Mouse (Mus musculus): ENCODE data around the gene Fam166b. TPM values are rescaled to one million over a fixed set of nuclear protein-coding genes. Genes with fewer than 3 reads are reported as not detected.
A peak's percentile ranks its signal among the peaks of the same experiment; 100 is the strongest.

Fam166b gene
- polyA plus RNA-seq, 1 experiment from 2014 or later, result 1.4 TPM

DNA sequence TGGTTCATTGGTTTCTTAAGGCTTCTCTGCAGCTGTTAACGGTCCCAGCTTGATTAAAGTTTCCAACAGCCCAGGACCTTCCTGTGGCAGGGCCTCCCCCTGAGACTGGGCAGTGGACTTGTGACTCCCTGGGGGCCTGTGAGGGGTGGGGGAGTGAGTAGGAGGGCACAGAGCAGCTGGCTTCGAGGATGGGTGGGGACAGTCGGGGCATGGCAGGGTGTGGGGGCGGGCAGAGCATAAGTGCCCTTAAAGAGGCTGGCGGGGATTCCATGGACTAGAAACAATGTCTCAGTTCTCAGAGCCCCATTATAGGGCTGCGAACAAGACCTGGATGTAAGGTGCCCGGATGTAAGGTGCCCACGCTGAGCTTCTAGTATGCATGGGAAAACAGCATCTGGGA lies 28.2 kb upstream of the Fam166b start:
- 16% methylated on average over 8 of the region's 8 CpGs for WGBS
- Histone ChIP-seq H3K4me1 (ENCODE audit: control insufficient read depth, insufficient read depth, low read depth, low read length) (peaks cover 11% of the 10 kb centered on the region), H3K4me3 (ENCODE audit: low read length) (no peak overlapping the region)

DNA sequence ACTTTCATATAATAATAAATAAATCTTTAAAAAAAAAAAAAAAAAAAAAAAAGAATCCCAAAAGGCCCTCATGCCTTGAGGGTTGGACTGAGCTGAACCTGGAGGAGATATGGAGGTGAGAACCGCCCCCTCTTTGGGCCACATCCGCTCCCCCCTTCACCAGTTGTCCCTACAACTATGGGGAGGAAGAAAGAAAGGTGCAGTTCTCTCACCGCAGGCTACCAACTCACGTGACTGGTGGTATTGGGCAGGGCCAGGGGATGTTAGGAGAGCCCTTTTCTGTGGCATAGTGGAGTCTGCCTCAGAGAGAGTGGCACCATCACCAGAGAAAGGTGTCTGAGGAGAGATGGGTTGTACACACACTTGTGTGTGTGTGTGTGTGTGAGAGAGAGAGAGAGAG lies 27.5 kb upstream of the Fam166b start:
- H3K27me3 ChIP-seq (replicated peaks; ENCODE audit: control insufficient read depth, insufficient read depth, low read length), result peaks cover 3% of the 10 kb centered on the region; the same call in 1 of the 2 replicates
- H3K36me3 ChIP-seq (ENCODE audit: control insufficient read depth, insufficient read depth, low read length), result no peaks in the 10 kb centered on the region
- H3K9me3 ChIP-seq (ENCODE audit: control insufficient read depth, low read length), result no peaks in the 10 kb centered on the region
- no peak overlapping the region for H3K27ac ChIP-seq (ENCODE audit: low read depth, low read length)
- no peak overlapping the region for H3K9ac ChIP-seq (ENCODE audit: low read depth, low read length)
- H3K4me1 ChIP-seq (ENCODE audit: control insufficient read depth, insufficient read depth, low read depth, low read length), result peaks cover 11% of the 10 kb centered on the region
- 31% methylated on average over 4 of the region's 4 CpGs for WGBS
- ATAC-seq, result no peak
- H3K4me2 ChIP-seq (ENCODE audit: low read length), result no peak overlapping the region
- no peak overlapping the region for H3K4me3 ChIP-seq (ENCODE audit: low read length)

More for the DNA sequence above, 28.2 kb upstream of the Fam166b start:
- no peak overlapping the region for H3K9ac ChIP-seq (ENCODE audit: low read depth, low read length)
- no peak for ATAC-seq
- peaks cover 3% of the 10 kb centered on the region; the same call in 1 of the 2 replicates for H3K27me3 ChIP-seq (replicated peaks; ENCODE audit: control insufficient read depth, insufficient read depth, low read length)
- no peaks in the 10 kb centered on the region for H3K36me3 ChIP-seq (ENCODE audit: control insufficient read depth, insufficient read depth, low read length)
- no peaks in the 10 kb centered on the region for H3K9me3 ChIP-seq (ENCODE audit: control insufficient read depth, low read length)
- H3K4me2 ChIP-seq (ENCODE audit: low read length), result no peak overlapping the region
- no peak overlapping the region for H3K27ac ChIP-seq (ENCODE audit: low read depth, low read length)

DNA sequence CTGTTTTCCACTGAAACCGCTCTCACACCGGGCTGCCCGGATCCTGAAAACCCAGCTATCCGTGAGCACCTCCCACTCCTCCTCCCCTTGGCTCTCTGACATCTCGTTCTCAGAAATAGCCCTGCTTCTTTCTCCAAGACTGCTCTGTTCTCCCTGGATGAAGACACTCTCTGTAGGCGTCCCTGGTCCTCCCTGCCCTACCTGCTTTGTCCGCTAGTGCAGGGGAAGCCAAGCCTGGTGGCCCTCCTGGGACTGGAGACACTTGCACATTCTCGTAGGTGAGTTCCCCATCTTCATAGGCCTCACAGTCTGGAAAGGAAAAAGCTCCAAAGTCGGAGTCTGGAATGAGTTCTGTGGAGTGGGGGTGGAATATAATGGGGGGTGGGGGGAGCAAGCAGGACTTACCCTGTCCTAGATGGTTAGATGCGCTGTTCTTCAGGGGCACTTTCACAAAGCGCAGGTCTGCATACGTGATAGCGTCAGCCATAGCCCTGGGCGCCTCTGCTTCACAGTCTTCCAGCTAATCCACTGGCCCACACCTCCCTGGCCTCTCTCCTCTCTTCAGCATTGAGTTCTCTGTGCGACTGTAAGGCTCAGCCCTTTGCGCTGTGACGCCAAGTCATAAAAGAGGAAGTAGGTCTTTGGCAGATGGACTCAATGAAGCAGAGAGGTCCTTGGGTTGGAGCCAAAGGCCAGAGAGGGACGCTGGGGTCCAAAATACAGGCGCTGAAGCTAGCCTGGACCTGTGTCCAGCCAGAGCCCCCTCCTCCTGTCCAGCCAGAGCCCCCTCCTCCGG lies 25.3 kb upstream of the Fam166b start, which contains the start of gene Cd72:
Cd72 (minus strand) TSS at position 588 of the 796 bp plus-strand sequence.
- 0 out of 2 replicates have a peak, but pooled peaks have one; percentile 22 for ATAC-seq
- peak within 1 kb of the TSS; percentile 40 for H3K4me2 ChIP-seq (ENCODE audit: low read length)
- H3K4me3 ChIP-seq (ENCODE audit: low read length), result peak within 1 kb of the TSS; percentile 3

DNA sequence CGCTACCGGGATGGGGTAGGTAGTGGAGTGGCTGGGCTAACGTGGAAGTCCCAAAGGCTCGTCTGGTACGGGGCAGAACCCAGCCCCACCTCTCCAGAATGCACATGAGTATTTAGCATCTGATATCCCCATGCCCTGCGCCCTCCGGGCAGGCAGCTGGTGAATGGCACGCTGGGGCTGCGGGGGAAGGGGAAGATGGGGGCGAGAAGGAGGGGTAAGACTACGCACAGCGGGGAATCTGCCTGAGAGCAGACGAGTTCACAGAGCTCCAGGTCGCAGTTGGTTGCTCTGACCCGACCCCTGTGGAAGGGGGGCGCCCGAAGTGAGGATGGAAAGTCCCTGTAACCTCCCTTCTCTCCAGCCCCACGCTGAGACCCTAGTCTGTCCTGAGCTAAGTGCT lies 24.5 kb upstream of the Fam166b start:
- Histone ChIP-seq H3K4me2 (ENCODE audit: low read length) (peak overlapping the region; percentile 40), H3K9me3 (ENCODE audit: control insufficient read depth, low read length) (no peaks in the 10 kb centered on the region), H3K9ac (ENCODE audit: low read depth, low read length) (peak overlapping the region; percentile 7; the same call in 1 of the 2 replicates), H3K4me3 (ENCODE audit: low read length) (peak overlapping the region; percentile 3), H3K4me1 (ENCODE audit: control insufficient read depth, insufficient read depth, low read depth, low read length) (peaks cover 11% of the 10 kb centered on the region), H3K27ac (ENCODE audit: low read depth, low read length) (no peak overlapping the region), H3K36me3 (ENCODE audit: control insufficient read depth, insufficient read depth, low read length) (no peaks in the 10 kb centered on the region), H3K27me3 (replicated peaks; ENCODE audit: control insufficient read depth, insufficient read depth, low read length) (peaks cover 3% of the 10 kb centered on the region; the same call in 1 of the 2 replicates)
- no peak for ATAC-seq
- WGBS, result under 1% methylated on average over 18 of the region's 18 CpGs

More for the DNA sequence above, 25.3 kb upstream of the Fam166b start, which contains the start of gene Cd72:
- Histone ChIP-seq H3K27ac (ENCODE audit: low read depth, low read length) (no peak within 1 kb of the TSS), H3K4me1 (ENCODE audit: control insufficient read depth, insufficient read depth, low read depth, low read length) (peaks cover 11% of the 10 kb centered on the region), H3K27me3 (replicated peaks; ENCODE audit: control insufficient read depth, insufficient read depth, low read length) (peaks cover 3% of the 10 kb centered on the region; the same call in 1 of the 2 replicates), H3K9ac (ENCODE audit: low read depth, low read length) (peak within 1 kb of the TSS; percentile 7; the same call in 1 of the 2 replicates), H3K9me3 (ENCODE audit: control insufficient read depth, low read length) (no peaks in the 10 kb centered on the region), H3K36me3 (ENCODE audit: control insufficient read depth, insufficient read depth, low read length) (no peaks in the 10 kb centered on the region)
- WGBS, result 37% methylated on average over 20 of the region's 20 CpGs

DNA sequence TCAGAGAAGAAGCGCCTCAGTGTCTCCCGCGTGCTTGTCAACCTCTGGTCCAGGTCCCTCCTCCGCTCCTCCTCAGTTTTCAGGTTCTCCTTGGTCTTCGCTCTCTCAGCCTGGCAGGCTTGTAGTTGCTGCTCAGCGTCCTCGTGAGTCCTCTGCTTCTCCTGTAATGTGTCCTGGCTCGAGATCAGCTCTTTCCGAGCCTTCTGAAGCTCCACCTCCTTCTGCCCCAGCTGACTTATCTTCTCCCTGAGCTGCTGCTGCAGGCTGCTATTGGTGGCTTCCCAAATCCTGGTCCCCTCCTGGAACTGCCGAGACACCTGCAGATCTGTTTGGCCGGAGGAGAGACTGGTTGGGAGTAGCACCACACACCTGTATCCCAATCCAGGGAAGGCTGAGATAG lies 23.4 kb upstream of the Fam166b start:
- no peak overlapping the region for H3K4me3 ChIP-seq (ENCODE audit: low read length)
- H3K36me3 ChIP-seq (ENCODE audit: control insufficient read depth, insufficient read depth, low read length), result peaks cover 6% of the 10 kb centered on the region
- H3K9ac ChIP-seq (ENCODE audit: low read depth, low read length), result no peak overlapping the region
- H3K4me2 ChIP-seq (ENCODE audit: low read length), result no peak overlapping the region
- no peak for ATAC-seq
- WGBS, result 63% methylated on average over 11 of the region's 11 CpGs
- no peaks in the 10 kb centered on the region for H3K9me3 ChIP-seq (ENCODE audit: control insufficient read depth, low read length)
- H3K27me3 ChIP-seq (replicated peaks; ENCODE audit: control insufficient read depth, insufficient read depth, low read length), result peaks cover 3% of the 10 kb centered on the region; the same call in 1 of the 2 replicates
- H3K27ac ChIP-seq (ENCODE audit: low read depth, low read length), result no peak overlapping the region
- peaks cover 11% of the 10 kb centered on the region for H3K4me1 ChIP-seq (ENCODE audit: control insufficient read depth, insufficient read depth, low read depth, low read length)

GRCm38 (mm10) chr4:43448554-43448953 lies 19.6 kb upstream of the Fam166b start:
- Histone ChIP-seq H3K9ac (ENCODE audit: low read depth, low read length) (no peak overlapping the region), H3K27me3 (replicated peaks; ENCODE audit: control insufficient read depth, insufficient read depth, low read length) (peaks cover 3% of the 10 kb centered on the region; the same call in 1 of the 2 replicates), H3K9me3 (ENCODE audit: control insufficient read depth, low read length) (no peaks in the 10 kb centered on the region), H3K4me2 (ENCODE audit: low read length) (no peak overlapping the region), H3K4me1 (ENCODE audit: control insufficient read depth, insufficient read depth, low read depth, low read length) (peaks cover 17% of the 10 kb centered on the region), H3K36me3 (ENCODE audit: control insufficient read depth, insufficient read depth, low read length) (peaks cover 15% of the 10 kb centered on the region), H3K4me3 (ENCODE audit: low read length) (no peak overlapping the region), H3K27ac (ENCODE audit: low read depth, low read length) (no peak overlapping the region)
- ATAC-seq, result no peak
- 73% methylated on average over 3 of the region's 3 CpGs for WGBS

DNA sequence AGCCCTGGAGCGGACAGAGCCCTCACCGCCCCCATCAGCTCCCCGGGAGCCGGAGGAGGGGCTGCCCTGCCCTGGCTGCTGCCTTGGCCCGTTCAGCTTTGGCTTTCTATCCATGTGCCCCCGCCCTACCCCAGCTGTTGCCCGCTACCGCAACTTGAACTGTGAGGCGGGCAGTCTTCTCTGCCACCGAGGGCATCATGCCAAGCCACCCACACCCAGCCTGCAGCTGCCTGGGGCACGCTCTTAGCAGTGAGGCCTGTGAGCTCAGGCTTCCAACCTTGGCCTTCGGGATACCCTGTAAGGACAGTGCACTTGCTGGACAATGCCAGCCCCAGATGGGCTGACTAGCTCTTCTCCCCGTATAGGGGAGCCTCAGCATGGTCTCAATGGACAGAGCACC lies 18.3 kb upstream of the Fam166b start:
- Histone ChIP-seq H3K9ac (ENCODE audit: low read depth, low read length) (no peak overlapping the region), H3K4me3 (ENCODE audit: low read length) (no peak overlapping the region), H3K36me3 (ENCODE audit: control insufficient read depth, insufficient read depth, low read length) (peaks cover 15% of the 10 kb centered on the region), H3K4me1 (ENCODE audit: control insufficient read depth, insufficient read depth, low read depth, low read length) (peaks cover 13% of the 10 kb centered on the region), H3K4me2 (ENCODE audit: low read length) (no peak overlapping the region), H3K27me3 (replicated peaks; ENCODE audit: control insufficient read depth, insufficient read depth, low read length) (no peaks in the 10 kb centered on the region), H3K27ac (ENCODE audit: low read depth, low read length) (no peak overlapping the region), H3K9me3 (ENCODE audit: control insufficient read depth, low read length) (no peaks in the 10 kb centered on the region)
- 78% methylated on average over 13 of the region's 13 CpGs for WGBS
- no peak for ATAC-seq

DNA sequence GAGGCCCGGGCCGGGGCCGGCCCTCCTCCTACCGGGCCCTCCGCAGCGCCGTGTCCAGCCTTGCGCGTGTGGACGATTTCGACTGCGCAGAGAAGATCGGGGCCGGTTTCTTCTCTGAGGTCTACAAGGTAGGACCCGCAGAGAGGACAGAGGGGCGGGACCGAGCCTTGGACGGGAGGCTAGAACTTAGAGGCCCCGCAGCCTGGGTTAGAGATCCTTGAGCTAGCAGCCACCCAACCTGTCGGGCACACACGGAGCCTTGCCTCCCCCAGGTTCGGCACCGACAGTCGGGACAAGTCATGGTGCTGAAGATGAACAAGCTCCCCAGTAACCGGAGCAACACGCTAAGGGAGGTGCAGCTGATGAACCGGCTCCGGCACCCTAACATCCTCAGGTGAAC lies 14.6 kb upstream of the Fam166b start:
- Histone ChIP-seq H3K4me3 (ENCODE audit: low read length) (peak overlapping the region; percentile 96), H3K4me2 (ENCODE audit: low read length) (peak overlapping the region; percentile 73), H3K27ac (ENCODE audit: low read depth, low read length) (peak overlapping the region; percentile 97), H3K27me3 (replicated peaks; ENCODE audit: control insufficient read depth, insufficient read depth, low read length) (no peaks in the 10 kb centered on the region), H3K4me1 (ENCODE audit: control insufficient read depth, insufficient read depth, low read depth, low read length) (peaks cover 13% of the 10 kb centered on the region), H3K36me3 (ENCODE audit: control insufficient read depth, insufficient read depth, low read length) (peaks cover 15% of the 10 kb centered on the region), H3K9ac (ENCODE audit: low read depth, low read length) (peak overlapping the region; percentile 99), H3K9me3 (ENCODE audit: control insufficient read depth, low read length) (no peaks in the 10 kb centered on the region)
- ATAC-seq, result no peak
- under 1% methylated on average over 28 of the region's 28 CpGs for WGBS
